Mouse (Mus musculus) midbrain, embryonic 16.5 days (tissue): ENCODE measurements around the gene Ccm2l. TPM values are rescaled to one million over a fixed set of nuclear protein-coding genes. Genes with fewer than 3 reads are reported as not detected.

Experiments
- ATAC-seq: fragments of 200-750 bp; cut with Nextera tagmentation; 2 replicates; pipeline ENCODE4 v1.8.0; 2017; ENCODE audit warnings: moderate TSS enrichment
- H3K27ac ChIP-seq: fragments of 300-500 bp; sonication (generic); 2 replicates; pipeline ENCODE4 v1.5.1; 2014; ENCODE audit warnings: mild to moderate bottlenecking, low read length, mixed read lengths
- H3K27me3 ChIP-seq: fragments of 300-500 bp; sonication (generic); 2 replicates; pipeline ENCODE4 v1.6.1; 2014; ENCODE audit warnings: low read depth, low read length, mixed read lengths; ENCODE audit not compliant: control insufficient read depth, insufficient read depth
- H3K36me3 ChIP-seq: fragments of 300-500 bp; sonication (generic); 2 replicates; pipeline ENCODE4 v1.6.1; 2014; ENCODE audit warnings: mild to moderate bottlenecking, low read length, moderate library complexity, mixed read lengths; ENCODE audit not compliant: control insufficient read depth, insufficient read depth
- H3K4me1 ChIP-seq: fragments of 300-500 bp; sonication (generic); 2 replicates; pipeline ENCODE4 v1.6.1; 2014; ENCODE audit warnings: mild to moderate bottlenecking, low read length, mixed read lengths; ENCODE audit not compliant: control insufficient read depth, insufficient read depth
- H3K4me2 ChIP-seq: fragments of 300-500 bp; sonication (generic); 2 replicates; pipeline ENCODE4 v1.6.1; 2014; ENCODE audit warnings: mild to moderate bottlenecking, low read length, mixed read lengths
- H3K4me3 ChIP-seq: fragments of 300-500 bp; sonication (generic); 2 replicates; pipeline ENCODE4 v1.5.1; 2014; ENCODE audit warnings: low read depth, mild to moderate bottlenecking, low read length, moderate library complexity, mixed read lengths
- H3K9ac ChIP-seq: fragments of 300-500 bp; sonication (generic); 2 replicates; pipeline ENCODE4 v1.6.1; 2014; ENCODE audit warnings: low read depth, low read length, mixed read lengths
- H3K9me3 ChIP-seq: fragments of 300-500 bp; sonication (generic); replicated peaks from 2 replicates; pipeline ENCODE4 v1.6.1; 2014; ENCODE audit warnings: mild to moderate bottlenecking, low read length, mixed read lengths; ENCODE audit not compliant: control insufficient read depth, poor library complexity, severe bottlenecking
- WGBS: fragments of 180-500 bp; shearing (Covaris S2); extraction: QIAGEN DNeasy Blood & Tissue Kit; methylation state at CpG from one replicate; pipeline ENCODE4 v1.1.7; 2014; 5-methylcytosine and 5-hydroxymethylcytosine counted together
- polyA plus RNA-seq: library from polyadenylated mRNA; unstranded; fragments of >200 nt; fragmentation: Nextera tagmentation; extraction: Ambion mirVana; gene quantifications from 2 replicates; pipeline ENCODE4 v1.2.1, GENCODE M21; 2015

Gene Ccm2l
- polyA plus RNA-seq, 1 experiment from 2014 or later, result 1.2 TPM

- Histone ChIP-seq H3K4me2 (no peak overlapping the region), H3K27ac (peak overlapping the region; percentile 74), H3K4me1 (peaks cover 8% of the 10 kb centered on the region), H3K36me3 (peaks cover 5% of the 10 kb centered on the region; the same call in 1 of the 2 replicates), H3K27me3 (0 out of 2 replicates have a peak, but pooled peaks cover 3% of the 10 kb centered on the region), H3K9me3 (no peaks in the 10 kb centered on the region), H3K9ac (peak overlapping the region; percentile 39), H3K4me3 (no peak overlapping the region)
- ATAC-seq, result peak; percentile 66; the same call in 1 of the 2 replicates
- WGBS, result 41% methylated on average over 9 of the region's 9 CpGs
These were observed 16.3 kb upstream of the Ccm2l start for GRCm38 (mm10) chr2:153049288-153049996.

GRCm38 (mm10) chr2:153049997-153050358 is 15.8 kb upstream of the Ccm2l start:
- H3K27ac ChIP-seq, result peak overlapping the region; percentile 74; the same call in 1 of the 2 replicates
- peaks cover 9% of the 10 kb centered on the region; the same call in 1 of the 2 replicates for H3K36me3 ChIP-seq
- 82% methylated on average over 4 of the region's 4 CpGs for WGBS
- H3K4me2 ChIP-seq, result no peak overlapping the region
- no peak overlapping the region for H3K4me3 ChIP-seq
- H3K4me1 ChIP-seq, result peaks cover 8% of the 10 kb centered on the region
- 0 out of 2 replicates have a peak, but pooled peaks cover 3% of the 10 kb centered on the region for H3K27me3 ChIP-seq
- no peak for ATAC-seq
- H3K9me3 ChIP-seq, result no peaks in the 10 kb centered on the region
- no peak overlapping the region for H3K9ac ChIP-seq

- WGBS, result 80% methylated on average over 6 of the region's 6 CpGs
- no peak for ATAC-seq
- Histone ChIP-seq H3K27me3 (0 out of 2 replicates have a peak, but pooled peaks cover 3% of the 10 kb centered on the region), H3K9ac (no peak overlapping the region), H3K9me3 (no peaks in the 10 kb centered on the region), H3K4me1 (peaks cover 8% of the 10 kb centered on the region), H3K4me3 (no peak overlapping the region), H3K4me2 (no peak overlapping the region), H3K27ac (no peak overlapping the region), H3K36me3 (peaks cover 12% of the 10 kb centered on the region; the same call in 1 of the 2 replicates)
These were observed 14.7 kb upstream of the Ccm2l start for GRCm38 (mm10) chr2:153051095-153051494.

- Histone ChIP-seq H3K4me2 (no peak overlapping the region), H3K9ac (no peak overlapping the region), H3K4me1 (peaks cover 8% of the 10 kb centered on the region), H3K9me3 (no peaks in the 10 kb centered on the region), H3K4me3 (no peak overlapping the region), H3K36me3 (peaks cover 12% of the 10 kb centered on the region; the same call in 1 of the 2 replicates), H3K27ac (no peak overlapping the region), H3K27me3 (0 out of 2 replicates have a peak, but pooled peaks cover 3% of the 10 kb centered on the region)
- WGBS, result 77% methylated on average over 9 of the region's 9 CpGs
- ATAC-seq, result no peak
These were observed 14.2 kb upstream of the Ccm2l start for GRCm38 (mm10) chr2:153051537-153051936.

- H3K9ac ChIP-seq, result no peak overlapping the region
- H3K4me1 ChIP-seq, result peaks cover 8% of the 10 kb centered on the region
- peaks cover 16% of the 10 kb centered on the region; the same call in 1 of the 2 replicates for H3K36me3 ChIP-seq
- no peak for ATAC-seq
- no peak overlapping the region for H3K27ac ChIP-seq
- no peak overlapping the region for H3K4me2 ChIP-seq
- no peak overlapping the region for H3K4me3 ChIP-seq
- WGBS, result 13% methylated on average over 30 of the region's 30 CpGs
- H3K9me3 ChIP-seq, result no peaks in the 10 kb centered on the region
- H3K27me3 ChIP-seq, result 0 out of 2 replicates have a peak, but pooled peaks cover 3% of the 10 kb centered on the region
These were observed 12.9 kb upstream of the Ccm2l start for GRCm38 (mm10) chr2:153052700-153053351.

GRCm38 (mm10) chr2:153053896-153054295 is 11.9 kb upstream of the Ccm2l start:
- H3K4me1 ChIP-seq, result peaks cover 7% of the 10 kb centered on the region
- no peak overlapping the region for H3K9ac ChIP-seq
- H3K9me3 ChIP-seq, result no peaks in the 10 kb centered on the region
- H3K36me3 ChIP-seq, result peaks cover 16% of the 10 kb centered on the region; the same call in 1 of the 2 replicates
- H3K4me2 ChIP-seq, result no peak overlapping the region
- H3K27me3 ChIP-seq, result 0 out of 2 replicates have a peak, but pooled peaks cover 3% of the 10 kb centered on the region
- no peak overlapping the region for H3K27ac ChIP-seq
- no peak for ATAC-seq
- no peak overlapping the region for H3K4me3 ChIP-seq
- WGBS, result 90% methylated on average over 8 of the region's 8 CpGs

- Histone ChIP-seq H3K4me2 (no peak overlapping the region), H3K4me1 (no peaks in the 10 kb centered on the region), H3K27ac (no peak overlapping the region), H3K4me3 (no peak overlapping the region), H3K9ac (no peak overlapping the region), H3K27me3 (0 out of 2 replicates have a peak, but pooled peaks cover 3% of the 10 kb centered on the region), H3K9me3 (no peaks in the 10 kb centered on the region), H3K36me3 (peaks cover 16% of the 10 kb centered on the region; the same call in 1 of the 2 replicates)
- no peak for ATAC-seq
- 47% methylated on average over 6 of the region's 6 CpGs for WGBS
These were observed 10.4 kb upstream of the Ccm2l start for GRCm38 (mm10) chr2:153055270-153055920.

- ATAC-seq, result no peak
- 70% methylated on average over 4 of the region's 4 CpGs for WGBS
These were observed 7.4 kb upstream of the Ccm2l start for GRCm38 (mm10) chr2:153058365-153058764.

More at GRCm38 (mm10) chr2:153058365-153058764, 7.4 kb upstream of the Ccm2l start:
- Histone ChIP-seq H3K4me2 (no peak overlapping the region), H3K4me3 (no peak overlapping the region), H3K9ac (no peak overlapping the region), H3K27ac (no peak overlapping the region), H3K27me3 (no peaks in the 10 kb centered on the region), H3K4me1 (no peaks in the 10 kb centered on the region; the same call in 1 of the 2 replicates), H3K9me3 (no peaks in the 10 kb centered on the region), H3K36me3 (peaks cover 16% of the 10 kb centered on the region; the same call in 1 of the 2 replicates)
